Mouse (Mus musculus) neural tube, embryonic 14.5 days (tissue): ENCODE results near the gene Atp4b. TPM values are rescaled to one million over a fixed set of nuclear protein-coding genes. Genes with fewer than 3 reads are reported as not detected.

Experiments used
- polyA plus RNA-seq: library from polyadenylated mRNA; unstranded; fragments of >200 nt; fragmentation: Nextera tagmentation; extraction: Ambion mirVana; gene quantifications from 2 replicates; pipeline ENCODE4 v1.2.1, GENCODE M21; 2014

Gene Atp4b
- polyA plus RNA-seq, 1 experiment from 2014 or later, result not detected

Other genes starting within 250 kb of the Atp4b start
- gene Lamp1, start 237.7 kb downstream of the Atp4b start, polyA plus RNA-seq, result 288 and 319 TPM in 2 replicates
- gene Grtp1, start 196.2 kb downstream of the Atp4b start, polyA plus RNA-seq, result 14.9 and 17.3 TPM in 2 replicates
- 0.64 and 1.0 TPM in 2 replicates for gene Adprhl1, start 142.7 kb downstream of the Atp4b start, polyA plus RNA-seq
- 36.8 and 39.5 TPM in 2 replicates for gene Dcun1d2, start 108.7 kb downstream of the Atp4b start, polyA plus RNA-seq
- 47.8 and 56.3 TPM in 2 replicates for gene Tmco3, start 108.6 kb downstream of the Atp4b start, polyA plus RNA-seq
- gene Tfdp1, start 58.1 kb downstream of the Atp4b start, polyA plus RNA-seq, result 93.0 and 103 TPM in 2 replicates
- not detected in 2 replicates for gene Grk1, start 8.3 kb upstream of the Atp4b start, polyA plus RNA-seq
- gene Tmem255b, start 38.4 kb upstream of the Atp4b start, polyA plus RNA-seq, result 1.2 and 1.5 TPM in 2 replicates
- gene Gas6, start 97.7 kb upstream of the Atp4b start, polyA plus RNA-seq, result 26.6 and 33.4 TPM in 2 replicates
- gene 1700029H14Rik, start 165.6 kb upstream of the Atp4b start, polyA plus RNA-seq, result not detected in 2 replicates